Mouse (Mus musculus) CH12.LX (cell line): ENCODE measurements around the gene Sec1. TPM values are rescaled to one million over a fixed set of nuclear protein-coding genes. Genes with fewer than 3 reads are reported as not detected.

Experiments used
- DNase-seq: peaks from one replicate; pipeline ENCODE4 v3.0.0-alpha.2; 2013; ENCODE audit errors: extremely low read depth
- H3K27ac ChIP-seq: 2 replicates; pipeline ENCODE4 v1.5.1; 2012; ENCODE audit warnings: low read depth, mild to moderate bottlenecking, control low read depth, moderate library complexity; ENCODE audit not compliant: insufficient read depth
- H3K27me3 ChIP-seq: replicated peaks from 2 replicates; pipeline ENCODE3; 2012; ENCODE audit warnings: inconsistent platforms
- H3K36me3 ChIP-seq, 2 experiments: replicated peaks in 1 of 2; 2 replicates each; pipeline versions ENCODE3 to v1.6.1; 2012; ENCODE audit warnings: inconsistent platforms in 1 of 2, low read length in 1 of 2, mild to moderate bottlenecking in 1 of 2, mixed read lengths in 1 of 2, moderate library complexity in 1 of 2; ENCODE audit not compliant: control insufficient read depth in 1 of 2, insufficient read depth in 1 of 2
- H3K4me1 ChIP-seq, 2 experiments: 2 replicates each; pipeline ENCODE4 v1.6.1; 2012; ENCODE audit warnings: inconsistent platforms in 1 of 2, moderate library complexity in 1 of 2; ENCODE audit not compliant: insufficient read depth in 2 of 2, control insufficient read depth in 1 of 2
- H3K4me2 ChIP-seq: 2 replicates; pipeline ENCODE4 v1.6.1; 2012; ENCODE audit warnings: low read depth, mild to moderate bottlenecking, control low read depth; ENCODE audit not compliant: poor library complexity, insufficient read depth, severe bottlenecking
- H3K4me3 ChIP-seq, 3 experiments: fragments of 150-350 bp in 1 of 3; sonication (generic) in 1 of 3; replicated peaks in 1 of 3; 2 replicates each; pipeline versions ENCODE3 to v1.5.1; 2011 to 2012; ENCODE audit warnings: low read depth in 2 of 3, low read length in 2 of 3, mild to moderate bottlenecking in 2 of 3, moderate library complexity in 2 of 3, control low read depth in 1 of 3, improper control_type of control experiment in 1 of 3, inconsistent platforms in 1 of 3, mixed read lengths in 1 of 3; ENCODE audit not compliant: poor library complexity in 1 of 3
- H3K79me2 ChIP-seq: replicated peaks from 2 replicates; pipeline ENCODE4 v1.6.1; 2012; ENCODE audit warnings: mild to moderate bottlenecking, moderate library complexity; ENCODE audit not compliant: control insufficient read depth, poor library complexity, insufficient read depth, severe bottlenecking; ENCODE audit errors: extremely low read depth
- H3K9ac ChIP-seq: 2 replicates; pipeline ENCODE4 v1.6.1; 2012; ENCODE audit warnings: low read depth, mild to moderate bottlenecking, control low read depth, moderate library complexity; ENCODE audit not compliant: insufficient read depth
- H3K9me3 ChIP-seq: replicated peaks from 2 replicates; pipeline ENCODE3; 2012; ENCODE audit warnings: low read length, inconsistent platforms, mixed read lengths
- BHLHE40 ChIP-seq: IDR thresholded peaks from 2 replicates; pipeline ENCODE4 v1.6.1; 2011; ENCODE audit warnings: mild to moderate bottlenecking, low read depth, low read length, improper control_type of control experiment
- CHD1 ChIP-seq: IDR thresholded peaks from 2 replicates; pipeline ENCODE4 v1.6.1; 2012; ENCODE audit warnings: low read depth, low read length, improper control_type of control experiment, inconsistent platforms
- CHD2 ChIP-seq: IDR thresholded peaks from 2 replicates; pipeline ENCODE4 v1.6.1; 2011; ENCODE audit warnings: low read length, improper control_type of control experiment
- CTCF ChIP-seq, 2 experiments: IDR thresholded peaks in 1 of 2; conservative IDR thresholded peaks in 1 of 2; 2 replicates each; pipeline ENCODE4 v1.5.1; 2011 to 2012; ENCODE audit warnings: low read depth in 2 of 2, low read length in 2 of 2, improper control_type of control experiment in 1 of 2, inconsistent platforms in 1 of 2, mild to moderate bottlenecking in 1 of 2, moderate library complexity in 1 of 2
- ETS1 ChIP-seq: conservative IDR thresholded peaks from 2 replicates; pipeline ENCODE4 v1.6.1; 2012; ENCODE audit warnings: low read depth, mild to moderate bottlenecking, inconsistent platforms, low read length, improper control_type of control experiment, moderate library complexity
- HCFC1 ChIP-seq: IDR thresholded peaks from 2 replicates; pipeline ENCODE4 v1.6.1; 2012; ENCODE audit warnings: low read depth, mild to moderate bottlenecking, inconsistent platforms, low read length, improper control_type of control experiment
- JUN ChIP-seq: IDR thresholded peaks from 2 replicates; pipeline ENCODE4 v1.6.1; 2011; ENCODE audit warnings: low read depth, mild to moderate bottlenecking, low read length, improper control_type of control experiment, moderate library complexity; ENCODE audit not compliant: insufficient read depth
- MAX ChIP-seq: IDR thresholded peaks from 2 replicates; pipeline ENCODE4 v1.6.1; 2011; ENCODE audit warnings: low read length, improper control_type of control experiment
- MAZ ChIP-seq: IDR thresholded peaks from 2 replicates; pipeline ENCODE4 v1.6.1; 2012; ENCODE audit warnings: low read depth, mild to moderate bottlenecking, inconsistent platforms, low read length, improper control_type of control experiment, moderate library complexity
- MEF2A ChIP-seq: IDR thresholded peaks from 2 replicates; pipeline ENCODE4 v1.6.1; 2014; ENCODE audit warnings: low read depth, mild to moderate bottlenecking, inconsistent platforms, low read length, improper control_type of control experiment, borderline replicate concordance
- MXI1 ChIP-seq: IDR thresholded peaks from 2 replicates; pipeline ENCODE4 v1.6.1; 2011; ENCODE audit warnings: mild to moderate bottlenecking, low read depth, low read length, improper control_type of control experiment
- NELFE ChIP-seq: IDR thresholded peaks from 2 replicates; pipeline ENCODE4 v1.6.1; 2011; ENCODE audit warnings: low read depth, low read length, improper control_type of control experiment
- NRF1 ChIP-seq: IDR thresholded peaks from 2 replicates; pipeline ENCODE4 v1.6.1; 2014; ENCODE audit warnings: low read depth, mild to moderate bottlenecking, inconsistent platforms, low read length, improper control_type of control experiment, moderate library complexity
- RCOR1 ChIP-seq: conservative IDR thresholded peaks from 2 replicates; pipeline ENCODE4 v1.6.1; 2012; ENCODE audit warnings: low read depth, mild to moderate bottlenecking, inconsistent platforms, low read length, improper control_type of control experiment
- SMC3 ChIP-seq: IDR thresholded peaks from 2 replicates; pipeline ENCODE4 v1.6.1; 2011; ENCODE audit warnings: low read depth, low read length, improper control_type of control experiment
- TBP ChIP-seq: conservative IDR thresholded peaks from 2 replicates; pipeline ENCODE4 v1.6.1; 2011; ENCODE audit warnings: low read depth, low read length, improper control_type of control experiment
- TCF12 ChIP-seq: IDR thresholded peaks from 2 replicates; pipeline ENCODE4 v1.6.1; 2014; ENCODE audit warnings: low read depth, mild to moderate bottlenecking, inconsistent platforms, low read length, improper control_type of control experiment
- UBTF ChIP-seq: IDR thresholded peaks from 2 replicates; pipeline ENCODE4 v1.6.1; 2012; ENCODE audit warnings: low read depth, mild to moderate bottlenecking, inconsistent platforms, low read length, improper control_type of control experiment, moderate library complexity
- USF2 ChIP-seq: conservative IDR thresholded peaks from 2 replicates; pipeline ENCODE4 v1.6.1; 2011; ENCODE audit warnings: low read depth, low read length, improper control_type of control experiment
- ZC3H11A ChIP-seq: IDR thresholded peaks from 2 replicates; pipeline ENCODE4 v1.6.1; 2012; ENCODE audit warnings: low read depth, mild to moderate bottlenecking, inconsistent platforms, low read length, improper control_type of control experiment
- ZMIZ1 ChIP-seq: IDR thresholded peaks from 2 replicates; pipeline ENCODE4 v1.6.1; 2012; ENCODE audit warnings: low read depth, mild to moderate bottlenecking, inconsistent platforms, low read length, improper control_type of control experiment
- ZNF384 ChIP-seq: IDR thresholded peaks from 2 replicates; pipeline ENCODE4 v1.6.1; 2012; ENCODE audit warnings: low read depth, low read length, improper control_type of control experiment, inconsistent platforms
- dilution Hi-C: fragments of 300-500 bp; cut with MboI; formaldehyde crosslinking; loops from 2 replicates; pipeline ENCODE4 v1.14.3; 2020; ENCODE audit warnings: low sequenced_read_pairs; ENCODE audit not compliant: extremely low pct_unique_long_range_greater_than_20kb, extremely low pct_ligation_motif_present
- in situ Hi-C: fragments of 300-500 bp; cut with MboI; formaldehyde crosslinking; loops from 3 replicates; pipeline ENCODE4 v1.14.3; 2019; ENCODE audit warnings: low sequenced_read_pairs, low pct_ligation_motif_present, low pct_unique_long_range_greater_than_20kb, mixed read lengths
- polyA plus RNA-seq: library from polyadenylated mRNA; unstranded; fragments of >175 nt; gene quantifications from 2 replicates; pipeline ENCODE4 v1.2.1, GENCODE M21; 2012; ENCODE audit warnings: low read depth; ENCODE audit not compliant: insufficient read length
- total RNA-seq, 2 experiments: library from RNA; depleted of rRNA; stranded (reverse); fragments of 300-350 nt in 1 of 2; fragments of >200 nt in 1 of 2; gene quantifications; 2 replicates each; pipeline ENCODE4 v1.2.3; 2012 to 2014

Sec1 gene
- total and polyA plus RNA-seq, 3 experiments: 0.08 to 0.33 (median 0.26) TPM

DNA sequence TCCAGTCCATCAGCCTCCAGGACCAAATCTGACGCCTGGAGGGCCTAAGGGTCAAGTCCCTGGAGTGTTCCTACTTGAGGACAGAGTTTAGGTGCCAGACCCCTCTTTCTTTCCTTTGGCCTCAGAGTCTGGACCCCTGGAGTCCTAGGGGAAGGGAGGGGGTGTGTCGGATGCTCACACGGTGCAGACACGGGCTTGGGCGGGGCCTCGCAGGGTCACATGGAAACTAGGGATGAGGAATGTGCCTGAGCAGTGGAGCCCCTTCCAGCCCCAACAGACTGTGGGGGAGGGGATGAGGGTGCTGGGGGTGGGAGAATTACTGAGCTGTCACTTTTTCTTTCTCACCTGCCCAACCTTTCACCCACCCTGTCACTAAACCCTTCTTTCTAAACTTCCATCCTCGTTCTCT, 11.7 kb upstream of the Sec1 start:
- peak overlapping the region; percentile 99 for H3K4me2 ChIP-seq
- dilution Hi-C loops (no loop called here), in situ Hi-C loops (no loop called here)
- DNase-seq: no peak
- TF ChIP-seq NELFE (no peak), MAZ (no peak), HCFC1 (0 out of 2 replicates have a peak, but pooled peaks have one; percentile 9), MXI1 (peak; percentile 20; the same call in 1 of the 2 replicates), TCF12 (no peak), ZMIZ1 (no peak), BHLHE40 (peak; percentile 53; the same call in 1 of the 2 replicates)
- no peaks in the 10 kb centered on the region for H3K9me3 ChIP-seq
- no peaks in the 10 kb centered on the region for H3K27me3 ChIP-seq
- H3K4me1 ChIP-seq: peaks cover 0 to 55% of the 10 kb centered on the region in 2 experiments; a peak in 2 of 4 replicates
- peaks cover 7 to 21% of the 10 kb centered on the region in 2 experiments for H3K36me3 ChIP-seq
- H3K4me3 ChIP-seq: peak overlapping the region; percentile 65 to 77 (median 73)
- H3K9ac ChIP-seq: peak overlapping the region; percentile 74
- H3K27ac ChIP-seq: peak overlapping the region; percentile 31; the same call in 1 of the 2 replicates
- H3K79me2 ChIP-seq: no peaks in the 10 kb centered on the region

DNA sequence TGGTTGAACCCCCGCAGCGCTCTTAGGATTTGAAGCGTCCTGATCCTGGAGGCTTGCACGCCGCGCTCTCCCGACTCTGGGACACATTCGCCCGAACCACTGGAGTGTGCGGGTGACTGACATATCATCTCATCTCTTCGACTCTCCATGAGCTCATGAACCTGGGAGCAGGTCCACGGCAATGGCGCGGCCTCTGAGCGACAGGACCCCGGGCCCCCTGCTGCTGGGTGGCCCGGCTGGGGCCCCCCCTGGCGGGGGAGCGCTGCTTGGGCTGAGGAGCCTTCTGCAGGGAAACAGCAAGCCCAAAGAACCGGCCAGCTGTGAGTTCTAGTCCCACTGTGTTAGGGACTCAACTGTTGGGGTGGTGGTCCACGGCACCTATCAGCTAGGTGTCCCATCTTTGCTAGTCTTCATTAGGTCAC, 11.3 kb upstream of the Sec1 start:
- H3K27me3 ChIP-seq: no peaks in the 10 kb centered on the region
- H3K9me3 ChIP-seq: no peaks in the 10 kb centered on the region
- peak overlapping the region; percentile 74 for H3K9ac ChIP-seq
- no peaks in the 10 kb centered on the region for H3K79me2 ChIP-seq
- peak overlapping the region; percentile 99 for H3K4me2 ChIP-seq
- peak overlapping the region; percentile 65 to 77 (median 73) for H3K4me3 ChIP-seq
- no peak for DNase-seq
- dilution Hi-C loops: no loop called here
- in situ Hi-C loops: no loop called here
- peaks cover 3 to 17% of the 10 kb centered on the region in 2 experiments for H3K36me3 ChIP-seq
- peak overlapping the region; percentile 31; the same call in 1 of the 2 replicates for H3K27ac ChIP-seq
- TF ChIP-seq MXI1 (peak; percentile 4; the same call in 1 of the 2 replicates), ETS1 (no peak)
- H3K4me1 ChIP-seq: peaks cover 2 to 60% of the 10 kb centered on the region in 2 experiments; a peak in 3 of 4 replicates

DNA sequence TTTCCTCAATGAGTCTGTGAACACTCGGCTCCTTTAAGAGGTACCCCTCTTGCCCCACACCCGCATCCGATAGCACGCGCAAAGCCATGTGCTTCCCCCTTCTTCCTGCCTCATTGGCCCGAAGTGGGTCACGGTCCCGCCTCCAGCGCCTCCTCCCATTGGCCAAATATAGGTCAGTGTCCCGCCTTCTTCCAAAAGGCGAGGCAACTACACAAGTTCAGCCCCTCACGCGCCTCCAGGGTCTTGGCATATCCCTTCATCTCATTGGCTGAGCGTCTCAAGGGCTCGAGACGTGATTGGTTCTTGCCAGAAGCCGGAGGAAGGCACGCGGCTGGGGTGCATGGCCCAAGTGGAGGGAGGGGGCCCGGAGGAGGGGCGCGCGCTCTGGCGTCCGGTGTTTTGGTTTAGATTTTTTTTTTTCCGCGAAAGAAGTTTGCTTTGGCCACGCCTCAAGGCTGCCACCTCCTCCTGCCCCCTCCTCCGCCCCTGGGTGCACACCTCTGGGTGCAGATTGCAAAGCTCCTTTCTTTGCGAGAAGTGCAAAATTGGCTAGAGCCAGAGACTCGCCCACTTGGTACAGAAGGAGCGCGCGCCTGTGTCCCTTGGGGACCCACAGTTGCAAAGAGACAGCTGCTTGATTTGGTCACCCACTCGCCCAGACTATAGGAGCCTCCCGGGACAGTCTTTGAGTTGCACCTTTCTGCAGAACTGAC, 10.7 kb upstream of the Sec1 start, which contains the start of gene Dbp:
Dbp (plus strand) TSS at position 359 of the 713 bp plus-strand sequence.
- dilution Hi-C loops: no loop called here
- peak within 1 kb of the TSS; percentile 99 for H3K4me2 ChIP-seq
- TF ChIP-seq USF2 (peak; percentile 57), SMC3 (no peak), RCOR1 (no peak), JUN (no peak), MEF2A (no peak), BHLHE40 (peak; percentile 90), UBTF (no peak), CHD1 (no peak), HCFC1 (peak; percentile 75), NRF1 (peak; percentile 31; the same call in 1 of the 2 replicates), TBP (no peak), CTCF (conservative IDR thresholded peaks at IDR 0.05 in 1 of 2, IDR thresholded peaks at IDR 0.05 in 1 of 2; ENCODE audit: low read depth in 2 of 2, low read length in 2 of 2) (no peak), ZNF384 (peak; percentile 88), MAZ (peak; percentile 98), ZMIZ1 (no peak), ZC3H11A (no peak), CHD2 (peak; percentile 82), ETS1 (peak; percentile 3; the same call in 1 of the 2 replicates), MAX (peak; percentile 98)

More for the DNA sequence above, 10.7 kb upstream of the Sec1 start, which contains the start of gene Dbp:
- no peaks in the 10 kb centered on the region for H3K79me2 ChIP-seq
- no peaks in the 10 kb centered on the region for H3K27me3 ChIP-seq
- H3K27ac ChIP-seq: peak within 1 kb of the TSS; percentile 66
- H3K4me3 ChIP-seq: peak within 1 kb of the TSS; percentile 65 to 77 (median 73)
- in situ Hi-C loops: no loop called here
- H3K4me1 ChIP-seq: peaks cover 3 to 64% of the 10 kb centered on the region in 2 experiments; a peak in 3 of 4 replicates
- no peaks in the 10 kb centered on the region for H3K9me3 ChIP-seq
- peak; percentile 100 for DNase-seq
- H3K36me3 ChIP-seq: peaks cover 0 to 12% of the 10 kb centered on the region in 2 experiments
- peak within 1 kb of the TSS; percentile 74 for H3K9ac ChIP-seq
